Mouse (Mus musculus): ENCODE measurements around the gene Kcna6. TPM values are rescaled to one million over a fixed set of nuclear protein-coding genes. Genes with fewer than 3 reads are reported as not detected.

Kcna6 gene
- polyA plus RNA-seq, 1 experiment from 2014 or later, result 26.1 TPM

Other genes with a start within 250 kb of the Kcna6 start
- 1.9 and 2.3 TPM in 2 replicates for gene Kcna5, start 205.3 kb downstream of the Kcna6 start, polyA plus RNA-seq (2015; fragmentation: Nextera tagmentation; extraction: Ambion mirVana)
- 4.5 and 5.6 TPM in 2 replicates for gene Kcna1, start 94.3 kb downstream of the Kcna6 start, polyA plus RNA-seq (2015; fragmentation: Nextera tagmentation; extraction: Ambion mirVana)
- gene Ndufa9, start 108.5 kb upstream of the Kcna6 start, polyA plus RNA-seq (2015; fragmentation: Nextera tagmentation; extraction: Ambion mirVana), result 209 TPM in 2 replicates
- not detected in 2 replicates for gene Akap3, start 112.4 kb upstream of the Kcna6 start, polyA plus RNA-seq (2015; fragmentation: Nextera tagmentation; extraction: Ambion mirVana)
- 0.50 TPM in 1 of 2 replicates, not detected in the other for gene Dyrk4, start 181.2 kb upstream of the Kcna6 start, polyA plus RNA-seq (2015; fragmentation: Nextera tagmentation; extraction: Ambion mirVana)
- gene Rad51ap1, start 198.9 kb upstream of the Kcna6 start, polyA plus RNA-seq (2015; fragmentation: Nextera tagmentation; extraction: Ambion mirVana), result 10.8 and 13.6 TPM in 2 replicates
- 30.5 and 35.5 TPM in 2 replicates for gene D6Wsu163e, start 199.3 kb upstream of the Kcna6 start, polyA plus RNA-seq (2015; fragmentation: Nextera tagmentation; extraction: Ambion mirVana)

Measured in neural tube, embryonic 13.5 days (tissue).